Mouse (Mus musculus) stomach, postnatal 0 days (tissue): ENCODE measurements around the gene Lingo2.

ENCODE experiments used
- CTCF ChIP-seq: IDR thresholded peaks from 2 replicates; pipeline ENCODE4 v1.5.1; 2016; ENCODE audit warnings: antibody characterized with exemption, low read depth, mild to moderate bottlenecking, moderate library complexity
- EP300 ChIP-seq: optimal IDR thresholded peaks from 2 replicates; pipeline ENCODE3; 2016; ENCODE audit warnings: antibody characterized with exemption

GRCm38 (mm10) chr4:36716411-36716810, 235.1 kb downstream of the Lingo2 start:
- TF ChIP-seq CTCF (no peak), EP300 (no peak)
